Mouse (Mus musculus) megakaryocyte, embryonic 14.5 days (primary cell): ENCODE data around the gene Vmn1r116. TPM values are rescaled to one million over a fixed set of nuclear protein-coding genes. Genes with fewer than 3 reads are reported as not detected.
"Not testable (repeated sequence)": the region's sequence is repeated elsewhere in the genome, so short reads cannot be mapped to it uniquely, and the experiment has no call there.

Source experiments
- H3K27me3 ChIP-seq: replicated peaks from 2 replicates; pipeline ENCODE3; 2012; ENCODE audit warnings: inconsistent platforms
- H3K36me3 ChIP-seq: replicated peaks from 2 replicates; pipeline ENCODE3; 2012; ENCODE audit warnings: low read length, inconsistent platforms, mixed read lengths
- H3K4me1 ChIP-seq: 2 replicates; pipeline ENCODE4 v1.6.1; 2012; ENCODE audit warnings: inconsistent platforms
- H3K4me3 ChIP-seq: replicated peaks from 2 replicates; pipeline ENCODE3; 2012; ENCODE audit warnings: moderate library complexity, mild to moderate bottlenecking, inconsistent platforms
- H3K9me3 ChIP-seq: 2 replicates; pipeline ENCODE4 v1.6.1; 2012; ENCODE audit warnings: inconsistent platforms
- polyA plus RNA-seq: library from polyadenylated mRNA; stranded (reverse); fragments of >175 nt; gene quantifications from 2 replicates; pipeline ENCODE4 v1.2.3, GENCODE M21; 2012; ENCODE audit warnings: low replicate concordance; ENCODE audit not compliant: insufficient read depth

Gene Vmn1r116
- not detected in 2 replicates for polyA plus RNA-seq

DNA sequence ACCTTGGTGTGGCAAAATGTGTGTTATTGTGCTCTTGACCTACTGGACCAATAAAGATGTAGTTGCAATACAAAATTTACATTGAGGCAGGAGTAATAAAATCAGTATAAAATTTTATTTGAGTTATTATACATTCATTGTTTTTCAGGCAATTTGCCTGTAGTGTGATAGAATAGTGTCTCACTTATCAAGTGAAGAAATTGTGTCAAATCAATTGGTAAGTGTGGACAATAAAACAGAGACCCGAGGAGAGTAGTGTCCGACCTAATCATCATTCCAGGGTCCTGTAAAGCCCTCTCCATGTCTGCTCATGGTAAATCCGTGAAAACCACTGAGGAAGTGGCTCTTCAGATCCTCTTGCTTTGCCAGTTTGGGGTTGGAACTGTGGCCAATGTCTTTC, at the start of gene Vmn1r116:
Gene Vmn1r116, plus strand, starts transcription at position 301 of the 400 bp plus-strand sequence.
- H3K36me3 ChIP-seq, H3K9me3 ChIP-seq, H3K4me1 ChIP-seq, H3K27me3 ChIP-seq, H3K4me3 ChIP-seq: not testable (repeated sequence)

DNA sequence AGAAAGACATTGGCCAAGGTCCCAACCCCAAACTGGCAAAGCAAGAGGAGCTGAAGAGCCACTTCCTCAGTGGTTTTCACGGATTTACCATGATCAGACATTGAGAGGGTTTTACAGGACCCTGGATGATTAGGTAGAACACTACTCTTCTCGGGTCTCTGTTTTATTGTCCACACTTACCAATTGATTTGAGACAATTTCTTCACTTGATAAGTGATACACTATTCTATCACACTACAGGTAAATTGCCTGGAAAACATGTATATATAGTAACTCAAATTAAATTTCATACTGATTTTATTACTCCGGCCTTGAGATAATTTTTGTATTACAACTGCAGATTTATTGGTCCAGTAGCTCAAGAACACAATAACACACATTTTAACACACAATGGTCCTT, 27.2 kb upstream of the Vmn1r116 start, which contains the start of gene Vmn1r115:
Gene Vmn1r115, minus strand, starts transcription at position 101 of the 400 bp plus-strand sequence.
- H3K36me3 ChIP-seq, H3K4me1 ChIP-seq, H3K27me3 ChIP-seq, H3K9me3 ChIP-seq, H3K4me3 ChIP-seq: not testable (repeated sequence)

DNA sequence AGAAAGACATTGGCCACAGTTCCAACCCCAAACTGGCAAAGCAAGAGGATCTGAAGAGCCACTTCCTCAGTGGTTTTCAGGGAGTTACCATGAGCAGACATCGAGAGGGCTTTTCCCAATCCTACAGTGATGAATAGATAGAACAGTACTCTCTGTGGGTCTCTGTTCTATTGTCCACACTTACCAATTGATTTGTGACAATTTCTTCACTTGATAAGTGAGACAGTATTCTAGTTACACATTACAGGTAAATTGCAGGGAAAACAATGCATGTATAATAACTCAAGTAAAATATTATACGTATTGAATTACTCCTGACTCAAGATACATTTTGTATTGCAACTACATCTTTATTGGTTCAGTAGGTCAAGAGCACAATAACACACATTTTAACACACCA, 12.0 kb downstream of the Vmn1r116 start, which contains the start of gene Vmn1r117:
Gene Vmn1r117, minus strand, starts transcription at position 101 of the 400 bp plus-strand sequence.
- not testable (repeated sequence) for H3K27me3 ChIP-seq, H3K9me3 ChIP-seq, H3K36me3 ChIP-seq, H3K4me1 ChIP-seq, H3K4me3 ChIP-seq

DNA sequence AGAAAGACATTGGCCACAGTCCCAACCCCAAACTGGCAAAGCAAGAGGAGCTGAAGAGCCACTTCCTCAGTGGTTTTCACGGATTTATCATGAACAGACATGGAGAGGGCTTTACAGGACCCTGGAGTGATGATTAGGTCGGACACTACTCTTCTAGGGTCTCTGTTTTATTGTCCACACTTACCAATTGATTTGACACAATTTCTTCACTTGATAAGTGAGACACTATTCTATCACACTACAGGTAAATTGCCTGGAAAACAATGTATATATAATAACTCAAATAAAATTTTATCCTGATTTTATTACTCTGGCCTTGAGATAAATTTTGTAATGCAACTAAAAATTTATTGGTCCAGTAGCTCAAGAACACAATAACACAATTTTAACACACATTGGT, 40.2 kb downstream of the Vmn1r116 start, which contains the start of gene Vmn1r118:
Gene Vmn1r118, minus strand, starts transcription at position 101 of the 400 bp plus-strand sequence.
- H3K4me3 ChIP-seq, H3K27me3 ChIP-seq, H3K36me3 ChIP-seq, H3K4me1 ChIP-seq, H3K9me3 ChIP-seq: not testable (repeated sequence)

Other genes starting within 250 kb of the Vmn1r116 start
- not detected in 2 replicates for gene Vmn1r107, start 203.3 kb upstream of the Vmn1r116 start, polyA plus RNA-seq
- gene Vmn1r111, start 169.0 kb upstream of the Vmn1r116 start, polyA plus RNA-seq, result not detected in 2 replicates
- gene Gm10668, start 141.6 kb upstream of the Vmn1r116 start, polyA plus RNA-seq, result not detected in 2 replicates
- gene Vmn1r112, start 101.1 kb upstream of the Vmn1r116 start, polyA plus RNA-seq, result not detected in 2 replicates
- gene Vmn1r113, start 85.0 kb upstream of the Vmn1r116 start, polyA plus RNA-seq, result not detected in 2 replicates
- gene Vmn1r114, start 60.1 kb upstream of the Vmn1r116 start, polyA plus RNA-seq, result not detected in 2 replicates
- gene Vmn1r115, start 27.3 kb upstream of the Vmn1r116 start, polyA plus RNA-seq, result not detected in 2 replicates
- gene Vmn1r117, start 11.9 kb downstream of the Vmn1r116 start, polyA plus RNA-seq, result not detected in 2 replicates
- not detected in 2 replicates for gene Vmn1r118, start 40.1 kb downstream of the Vmn1r116 start, polyA plus RNA-seq
- gene Vmn1r119, start 140.2 kb downstream of the Vmn1r116 start, polyA plus RNA-seq, result not detected in 2 replicates
- not detected in 2 replicates for gene Vmn1r120, start 181.5 kb downstream of the Vmn1r116 start, polyA plus RNA-seq
- gene Vmn1r121, start 226.3 kb downstream of the Vmn1r116 start, polyA plus RNA-seq, result not detected in 2 replicates